Mouse (Mus musculus): Measurements from ENCODE around the gene Gpc5. TPM values are rescaled to one million over a fixed set of nuclear protein-coding genes. Genes with fewer than 3 reads are reported as not detected.

Gpc5 gene
- total and polyA plus RNA-seq, 3 experiments: 0.14 TPM; not detected in 2

GRCm38 (mm10) chr14:115365320-115365935 lies 273.4 kb downstream of the Gpc5 start:
- TF ChIP-seq HCFC1 (IDR thresholded peaks at IDR 0.05; ENCODE audit: low read depth, low read length) (no peak), TCF12 (IDR thresholded peaks at IDR 0.05; ENCODE audit: low read depth, low read length) (no peak), ZMIZ1 (IDR thresholded peaks at IDR 0.05; ENCODE audit: low read depth, low read length) (no peak), ZNF384 (IDR thresholded peaks at IDR 0.05; ENCODE audit: low read depth, low read length) (no peak), ZC3H11A (IDR thresholded peaks at IDR 0.05; ENCODE audit: low read depth, low read length) (no peak), BHLHE40 (IDR thresholded peaks at IDR 0.05; ENCODE audit: low read depth, low read length) (no peak), GABPA (IDR thresholded peaks at IDR 0.05; ENCODE audit: insufficient replicate concordance, low read depth, low read length) (no peak), PAX5 (IDR thresholded peaks at IDR 0.05; ENCODE audit: low read length) (no peak), MAFK (IDR thresholded peaks at IDR 0.05; ENCODE audit: insufficient replicate concordance, low read length) (no peak), ETS1 (conservative IDR thresholded peaks at IDR 0.05; ENCODE audit: low read depth, low read length) (no peak), MAZ (IDR thresholded peaks at IDR 0.05; ENCODE audit: low read depth, low read length) (no peak)
- dilution Hi-C loops (cut with MboI; ENCODE audit: extremely low pct_ligation_motif_present, extremely low pct_unique_long_range_greater_than_20kb, low sequenced_read_pairs) (no loop called here), in situ Hi-C loops (cut with MboI; ENCODE audit: low pct_ligation_motif_present, low pct_unique_long_range_greater_than_20kb, low sequenced_read_pairs) (no loop called here)
- Histone ChIP-seq H3K4me3 (replicated peaks in 1 of 3; ENCODE audit: low read depth in 2 of 3, low read length in 2 of 3, poor library complexity in 1 of 3) (no peak overlapping the region), H3K36me3 (replicated peaks in 1 of 2; ENCODE audit: control insufficient read depth in 1 of 2, insufficient read depth in 1 of 2, low read length in 1 of 2) (no peaks in the 10 kb centered on the region), H3K79me2 (replicated peaks; ENCODE audit: control insufficient read depth, extremely low read depth, insufficient read depth, poor library complexity, severe bottlenecking) (no peaks in the 10 kb centered on the region), H3K27ac (ENCODE audit: insufficient read depth, low read depth) (no peak overlapping the region), H3K27me3 (replicated peaks) (no peaks in the 10 kb centered on the region), H3K4me1 (ENCODE audit: control insufficient read depth in 1 of 2, insufficient read depth in 2 of 2) (no peaks in the 10 kb centered on the region), H3K4me2 (ENCODE audit: insufficient read depth, low read depth, poor library complexity, severe bottlenecking) (no peak overlapping the region), H3K9ac (ENCODE audit: insufficient read depth, low read depth) (no peak overlapping the region), H3K9me3 (replicated peaks; ENCODE audit: low read length) (peaks cover 10% of the 10 kb centered on the region)
- no peak for DNase-seq (ENCODE audit: extremely low read depth)

- H3K4me2 ChIP-seq (ENCODE audit: insufficient read depth, low read depth, poor library complexity, severe bottlenecking): no peak overlapping the region
- H3K36me3 ChIP-seq (replicated peaks in 1 of 2; ENCODE audit: control insufficient read depth in 1 of 2, insufficient read depth in 1 of 2, low read length in 1 of 2): no peaks in the 10 kb centered on the region
- H3K79me2 ChIP-seq (replicated peaks; ENCODE audit: control insufficient read depth, extremely low read depth, insufficient read depth, poor library complexity, severe bottlenecking): no peaks in the 10 kb centered on the region
- in situ Hi-C loops (cut with MboI; ENCODE audit: low pct_ligation_motif_present, low pct_unique_long_range_greater_than_20kb, low sequenced_read_pairs): no loop called here
- peaks cover 6% of the 10 kb centered on the region for H3K9me3 ChIP-seq (replicated peaks; ENCODE audit: low read length)
- H3K4me1 ChIP-seq (ENCODE audit: control insufficient read depth in 1 of 2, insufficient read depth in 2 of 2): no peaks in the 10 kb centered on the region
- no peak for DNase-seq (ENCODE audit: extremely low read depth)
- H3K9ac ChIP-seq (ENCODE audit: insufficient read depth, low read depth): no peak overlapping the region
- H3K4me3 ChIP-seq (replicated peaks in 1 of 3; ENCODE audit: low read depth in 2 of 3, low read length in 2 of 3, poor library complexity in 1 of 3): no peak overlapping the region
- H3K27ac ChIP-seq (ENCODE audit: insufficient read depth, low read depth): no peak overlapping the region
- H3K27me3 ChIP-seq (replicated peaks): no peaks in the 10 kb centered on the region
- TF ChIP-seq MYC (IDR thresholded peaks at IDR 0.05; ENCODE audit: low read depth, low read length): no peak
- TF ChIP-seq MAX (IDR thresholded peaks at IDR 0.05; ENCODE audit: low read length): no peak
- TF ChIP-seq RCOR1 (conservative IDR thresholded peaks at IDR 0.05; ENCODE audit: low read depth, low read length): no peak
- no peak for TF ChIP-seq MAFK (IDR thresholded peaks at IDR 0.05; ENCODE audit: insufficient replicate concordance, low read length)
- no peak for TF ChIP-seq KAT2A (IDR thresholded peaks at IDR 0.05; ENCODE audit: insufficient replicate concordance, low read length)
- no peak for TF ChIP-seq JUN (IDR thresholded peaks at IDR 0.05; ENCODE audit: insufficient read depth, low read depth, low read length)
- no peak for TF ChIP-seq UBTF (IDR thresholded peaks at IDR 0.05; ENCODE audit: low read depth, low read length)
- no peak for TF ChIP-seq USF1 (IDR thresholded peaks at IDR 0.05; ENCODE audit: low read depth, low read length)
- TF ChIP-seq EP300 (IDR thresholded peaks at IDR 0.05; ENCODE audit: low read length): no peak
- TF ChIP-seq MAZ (IDR thresholded peaks at IDR 0.05; ENCODE audit: low read depth, low read length): no peak
- no peak for TF ChIP-seq POLR2A (IDR thresholded peaks at IDR 0.05; ENCODE audit: low read depth, low read length)
- no peak for TF ChIP-seq RAD21 (IDR thresholded peaks at IDR 0.05; ENCODE audit: low read depth, low read length)
- no peak for TF ChIP-seq HCFC1 (IDR thresholded peaks at IDR 0.05; ENCODE audit: low read depth, low read length)
- no peak for TF ChIP-seq SIN3A (IDR thresholded peaks at IDR 0.05; ENCODE audit: low read length)
- no peak for TF ChIP-seq IRF4 (IDR thresholded peaks at IDR 0.05; ENCODE audit: low read depth, low read length)
- no peak for TF ChIP-seq ZKSCAN1 (IDR thresholded peaks at IDR 0.05; ENCODE audit: borderline replicate concordance, low read depth, low read length)
- dilution Hi-C loops (cut with MboI; ENCODE audit: extremely low pct_ligation_motif_present, extremely low pct_unique_long_range_greater_than_20kb, low sequenced_read_pairs): no loop called here
Observed at GRCm38 (mm10) chr14:115369611-115370167, 277.7 kb downstream of the Gpc5 start.

Data from CH12.LX (cell line).